Mouse (Mus musculus) thymus, adult 2 months (tissue): Measurements from ENCODE around the gene Pole4.

ENCODE experiments used
- CTCF ChIP-seq: fragments of 200-500 bp; IDR thresholded peaks from 2 replicates; pipeline ENCODE4 v1.5.1; 2012; ENCODE audit warnings: mild to moderate bottlenecking, control low read depth, low read length, moderate library complexity, borderline replicate concordance; ENCODE audit not compliant: control insufficient read depth, poor library complexity, insufficient read depth; ENCODE audit errors: extremely low read depth
- POLR2A ChIP-seq: fragments of 200-500 bp; IDR thresholded peaks from 2 replicates; pipeline ENCODE4 v1.6.1; 2012; ENCODE audit warnings: mild to moderate bottlenecking, low read length, control low read depth, moderate library complexity; ENCODE audit not compliant: control insufficient read depth, poor library complexity, insufficient read depth; ENCODE audit errors: extremely low read depth

GRCm38 (mm10) chr6:82705221-82705620, at the start of gene Pole4:
- TF ChIP-seq POLR2A (no peak), CTCF (no peak)
